Mouse (Mus musculus) embryonic fibroblast, embryonic 13.5 days (primary cell): ENCODE measurements around the gene Sgsm3.

ENCODE experiments used
- CTCF ChIP-seq: IDR thresholded peaks from 2 replicates; pipeline ENCODE4 v1.5.1; 2011; ENCODE audit warnings: mild to moderate bottlenecking, control low read depth, low read length, moderate library complexity, borderline replicate concordance; ENCODE audit not compliant: insufficient read depth
- POLR2A ChIP-seq: IDR thresholded peaks from 2 replicates; pipeline ENCODE4 v1.6.1; 2011; ENCODE audit warnings: low read depth, mild to moderate bottlenecking, control low read depth, low read length, moderate library complexity

GRCm38 (mm10) chr15:81049401-81050053 lies 72.0 kb downstream of the Sgsm3 start:
- TF ChIP-seq CTCF, result peak; percentile 25; the same call in 1 of the 2 replicates
- no peak for TF ChIP-seq POLR2A
